9 mouse cellular contexts compared by ENCODE assay signal in the genomic region with DNA sequence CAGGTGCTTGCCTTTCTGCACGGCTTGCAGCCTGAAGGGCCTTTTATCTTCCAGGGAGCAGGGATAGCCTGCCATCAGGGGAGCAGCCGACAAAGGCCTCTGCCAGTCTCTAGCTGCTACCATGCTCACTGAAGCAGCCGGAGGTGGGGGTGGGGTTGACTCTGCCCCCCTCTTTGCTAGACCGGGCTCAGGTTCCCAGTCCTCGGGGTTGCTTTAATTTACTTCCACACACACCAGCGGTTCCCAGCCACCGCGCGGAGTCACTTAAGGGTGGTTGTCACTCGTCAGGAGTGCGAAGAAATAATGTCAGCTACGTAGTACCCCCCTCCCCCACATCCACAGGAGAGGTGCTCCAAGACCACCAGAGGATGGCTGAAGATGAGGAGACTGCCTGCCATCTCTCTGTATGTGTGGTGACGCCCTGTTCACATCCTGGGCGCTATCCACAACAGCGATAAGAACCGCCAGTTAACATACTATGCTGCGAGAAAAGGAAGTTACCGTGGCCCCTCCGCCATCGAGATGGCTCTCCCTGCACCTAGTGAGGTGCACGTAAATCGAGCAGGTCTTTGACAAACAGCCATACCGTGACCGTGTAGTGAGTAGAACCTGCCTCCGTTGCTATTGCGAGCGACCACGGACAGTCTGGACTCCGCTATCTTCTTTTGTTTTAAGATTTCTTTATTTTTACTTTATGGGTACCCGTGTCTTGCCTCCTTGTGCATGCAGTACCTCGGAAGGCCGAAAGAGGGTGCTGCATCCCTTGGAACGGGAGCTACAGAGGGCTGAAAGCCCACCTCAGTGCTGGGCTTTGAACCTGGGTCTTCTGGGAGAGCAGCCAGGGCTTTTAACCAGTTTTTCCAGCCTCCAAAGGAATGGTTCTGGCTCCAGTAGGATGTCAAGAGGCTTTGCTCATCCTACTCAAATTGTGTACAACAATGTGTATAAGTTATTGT. TPM values are rescaled to one million over a fixed set of nuclear protein-coding genes. Genes with fewer than 3 reads are reported as not detected.
DNase-seq lines count a peak whose midpoint lies in the region; ATAC-seq and TF ChIP-seq lines count a peak whose summit lies in the region.
"Had no signal": no experiment of that assay in that cellular context is flagged by ENCODE, and none has a peak within 500 bp of the region (broad histone marks: within the 10 kb centered on the region; RNA-seq: fewer than 3 reads in every experiment).

No protein-coding gene starts in this region.

- peak; percentile 97 for TF ChIP-seq CTCF in brain, embryonic 14.5 days (IDR thresholded peaks at IDR 0.05; ENCODE audit: borderline replicate concordance, extremely low read depth, insufficient read depth, insufficient read length)

- H3K9me3 ChIP-seq in forebrain, embryonic 10.5 days, result no peaks in the 10 kb centered on the region
- H3K9me3 ChIP-seq in hindbrain, embryonic 11.5 days (ENCODE audit: control insufficient read depth, low read length), result no peaks in the 10 kb centered on the region

- 3% methylated on average over 33 of the region's 33 CpGs for WGBS in forebrain, embryonic 10.5 days
- 2% methylated on average over 33 of the region's 33 CpGs for WGBS in hindbrain, embryonic 11.5 days

- peak; percentile 75 for DNase-seq in MN1 (ENCODE audit: low spot score)
- DNase-seq in brain, embryonic 14.5 days (ENCODE audit: low read depth), result peak; percentile 83
- DNase-seq in forebrain, embryonic 10.5 days (ENCODE audit: extremely low spot score, low spot score), result peak; percentile 80
- peak; percentile 90 for DNase-seq in hindbrain, embryonic 11.5 days (ENCODE audit: low spot score)
- peak; percentile 78 for DNase-seq in layer of hippocampus, postnatal 14 days (ENCODE audit: low spot score in 2 of 2)
- peak; percentile 46 to 50 for DNase-seq in right cerebral cortex, postnatal 36 days (ENCODE audit: low spot score in 2 of 2)

- peaks cover 15% of the 10 kb centered on the region for H3K4me1 ChIP-seq in forebrain, embryonic 10.5 days
- peaks cover 3% of the 10 kb centered on the region; the same call in 1 of the 2 replicates for H3K4me1 ChIP-seq in hindbrain, embryonic 11.5 days (replicated peaks; ENCODE audit: control insufficient read depth, insufficient read depth, low read length)

- no peak for TF ChIP-seq POLR2A in brain, embryonic 14.5 days (IDR thresholded peaks at IDR 0.05; ENCODE audit: borderline replicate concordance, extremely low read depth, insufficient read depth, insufficient read length, poor library complexity, severe bottlenecking)

- peak; percentile 43; the same call in 1 of the 2 replicates for ATAC-seq in hindbrain, embryonic 11.5 days (ENCODE audit: low FRiP score)
- 0 out of 2 replicates have a peak, but pooled peaks have one; percentile 48 for ATAC-seq in megakaryocyte progenitor cell, adult 5-6 weeks (replicated peaks; ENCODE audit: poor library complexity)
- ATAC-seq in inflammation-experienced regulatory T-cells, adult 6 months, result no peak

- H3K4me2 ChIP-seq in hindbrain, embryonic 11.5 days (replicated peaks; ENCODE audit: low read depth, low read length), result peak overlapping the region; percentile 65

- no peaks in the 10 kb centered on the region for H3K36me3 ChIP-seq in forebrain, embryonic 10.5 days (replicated peaks)
- H3K36me3 ChIP-seq in hindbrain, embryonic 11.5 days (ENCODE audit: control insufficient read depth, insufficient read depth, low read length), result no peaks in the 10 kb centered on the region

- peak overlapping the region; percentile 76 for H3K27ac ChIP-seq in forebrain, embryonic 10.5 days
- H3K27ac ChIP-seq in hindbrain, embryonic 11.5 days (ENCODE audit: low read depth, low read length), result 0 out of 2 replicates have a peak overlapping the region, but pooled peaks have one; percentile 7

- peak overlapping the region; percentile 55 for H3K4me3 ChIP-seq in forebrain, embryonic 10.5 days
- H3K4me3 ChIP-seq in hindbrain, embryonic 11.5 days (ENCODE audit: low read depth, low read length), result peak overlapping the region; percentile 23

- H3K27me3 ChIP-seq in forebrain, embryonic 10.5 days (ENCODE audit: poor library complexity, severe bottlenecking), result peaks cover 13% of the 10 kb centered on the region
- H3K27me3 ChIP-seq in hindbrain, embryonic 11.5 days (ENCODE audit: control insufficient read depth, insufficient read depth, low read length), result no peaks in the 10 kb centered on the region

- H3K9ac ChIP-seq in hindbrain, embryonic 11.5 days (ENCODE audit: low read depth, low read length), result peak overlapping the region; percentile 50

RNA-seq across cellular contexts. Expression of a gene that starts 16.2 kb away (rescaled TPM):
- not detected in 2 replicates for polyA plus RNA-seq in brain, embryonic 14.5 days (2012; rRNA removed)
- polyA plus RNA-seq in forebrain, embryonic 10.5 days (2016; fragmentation: Nextera tagmentation; extraction: Ambion mirVana), result not detected in 2 replicates
- not detected in 2 replicates for polyA plus RNA-seq in hindbrain, embryonic 11.5 days (2014; fragmentation: Nextera tagmentation; extraction: Ambion mirVana)
- not detected for total RNA-seq in layer of hippocampus, postnatal 14 days (2021)
- not detected in 2 replicates for total RNA-seq in megakaryocyte progenitor cell, adult 5-6 weeks (2015)
- not detected in 2 replicates for total RNA-seq in megakaryocyte progenitor cell, adult 5-6 weeks (2017)
- polyA plus RNA-seq in inflammation-experienced regulatory T-cells, adult 6 months (2017; shearing (Covaris generic)), result not detected
- polyA plus RNA-seq: gonadal fat pad, adult 2 months had no signal
